Mouse (Mus musculus) MEL (cell line): Measurements from ENCODE around the gene Ccl3. TPM values are rescaled to one million over a fixed set of nuclear protein-coding genes. Genes with fewer than 3 reads are reported as not detected.

Experiments used
- DNase-seq: peaks from one replicate; pipeline ENCODE4 v3.0.0; 2011; ENCODE audit warnings: low read depth, low spot score
- H3K27ac ChIP-seq: 2 replicates; pipeline ENCODE4 v1.5.1; 2012; ENCODE audit warnings: low read depth, mild to moderate bottlenecking, control low read depth, low read length, moderate library complexity; ENCODE audit not compliant: control insufficient read depth
- H3K27me3 ChIP-seq, 2 experiments: fragments of 150-350 bp in 1 of 2; sonication (generic) in 1 of 2; 2 replicates each; pipeline ENCODE4 v1.6.1; 2012; ENCODE audit warnings: low read length in 2 of 2, mild to moderate bottlenecking in 2 of 2, improper control_type of control experiment in 1 of 2, moderate library complexity in 1 of 2; ENCODE audit not compliant: insufficient read depth in 2 of 2, control insufficient read depth in 1 of 2
- H3K36me3 ChIP-seq, 2 experiments: 2 replicates each; pipeline ENCODE4 v1.6.1; 2012 to 2014; ENCODE audit warnings: low read length in 2 of 2, improper control_type of control experiment in 1 of 2, inconsistent platforms in 1 of 2, mild to moderate bottlenecking in 1 of 2; ENCODE audit not compliant: insufficient read depth in 2 of 2, control insufficient read depth in 1 of 2
- H3K4me1 ChIP-seq, 2 experiments: fragments of 150-350 bp in 1 of 2; sonication (generic) in 1 of 2; 2 replicates each; pipeline ENCODE4 v1.6.1; 2012; ENCODE audit warnings: low read length in 2 of 2, improper control_type of control experiment in 1 of 2, mild to moderate bottlenecking in 1 of 2; ENCODE audit not compliant: insufficient read depth in 2 of 2, control insufficient read depth in 1 of 2
- H3K4me3 ChIP-seq, 2 experiments: fragments of 150-350 bp in 1 of 2; sonication (generic) in 1 of 2; 2 replicates each; pipeline ENCODE4 v1.5.1; 2012; ENCODE audit warnings: low read depth in 2 of 2, low read length in 2 of 2, mild to moderate bottlenecking in 2 of 2, moderate library complexity in 2 of 2, control low read depth in 1 of 2, improper control_type of control experiment in 1 of 2; ENCODE audit not compliant: control insufficient read depth in 1 of 2, insufficient read depth in 1 of 2
- H3K79me2 ChIP-seq: 2 replicates; pipeline ENCODE4 v1.6.1; 2012; ENCODE audit warnings: mild to moderate bottlenecking, low read length, moderate library complexity; ENCODE audit not compliant: control insufficient read depth, poor library complexity, insufficient read depth
- H3K9ac ChIP-seq: 2 replicates; pipeline ENCODE4 v1.6.1; 2012; ENCODE audit warnings: low read depth, mild to moderate bottlenecking, control low read depth, low read length, moderate library complexity; ENCODE audit not compliant: control insufficient read depth, poor library complexity, severe bottlenecking
- H3K9me3 ChIP-seq: fragments of 150-350 bp; sonication (generic); replicated peaks from 2 replicates; pipeline ENCODE4 v1.6.1; 2012; ENCODE audit warnings: mild to moderate bottlenecking, low read length, improper control_type of control experiment, moderate library complexity; ENCODE audit not compliant: insufficient read depth
- CHD2 ChIP-seq: IDR thresholded peaks from 2 replicates; pipeline ENCODE4 v1.6.1; 2011; ENCODE audit warnings: low read length, improper control_type of control experiment
- CTCF ChIP-seq, 3 experiments: IDR thresholded peaks in 2 of 3; conservative IDR thresholded peaks in 1 of 3; 2 replicates each; pipeline ENCODE4 v1.5.1; 2011 to 2012; ENCODE audit warnings: low read length in 3 of 3, low read depth in 2 of 3, mild to moderate bottlenecking in 2 of 3, improper control_type of control experiment in 1 of 3, inconsistent platforms in 1 of 3, mixed read lengths in 1 of 3, moderate library complexity in 1 of 3; ENCODE audit not compliant: control insufficient read depth in 1 of 3, insufficient read depth in 1 of 3, poor library complexity in 1 of 3, severe bottlenecking in 1 of 3
- EP300 ChIP-seq, 2 experiments: IDR thresholded peaks; 2 replicates each; pipeline ENCODE4 v1.6.1; 2011; ENCODE audit warnings: improper control_type of control experiment in 2 of 2, low read length in 2 of 2, low read depth in 1 of 2, mild to moderate bottlenecking in 1 of 2
- GABPA ChIP-seq: IDR thresholded peaks from 2 replicates; pipeline ENCODE4 v1.6.1; 2012; ENCODE audit warnings: low read depth, mild to moderate bottlenecking, inconsistent platforms, low read length, improper control_type of control experiment, moderate library complexity
- GATA1 ChIP-seq: IDR thresholded peaks from 2 replicates; pipeline ENCODE4 v1.6.1; 2011; ENCODE audit warnings: low read depth, low read length, improper control_type of control experiment
- HCFC1 ChIP-seq: IDR thresholded peaks from 2 replicates; pipeline ENCODE4 v1.6.1; 2012; ENCODE audit warnings: low read depth, mild to moderate bottlenecking, inconsistent platforms, low read length, improper control_type of control experiment, moderate library complexity
- JUND ChIP-seq: IDR thresholded peaks from 2 replicates; pipeline ENCODE4 v1.6.1; 2011; ENCODE audit warnings: low read depth, mild to moderate bottlenecking, improper control_type of control experiment, low read length
- MAX ChIP-seq: IDR thresholded peaks from 2 replicates; pipeline ENCODE4 v1.6.1; 2011; ENCODE audit warnings: low read length, improper control_type of control experiment
- MEF2A ChIP-seq: IDR thresholded peaks from 2 replicates; pipeline ENCODE4 v1.6.1; 2014; ENCODE audit warnings: low read depth, mild to moderate bottlenecking, inconsistent platforms, low read length, improper control_type of control experiment; ENCODE audit not compliant: poor library complexity, insufficient replicate concordance, severe bottlenecking; ENCODE audit errors: extremely low read depth
- MXI1 ChIP-seq: IDR thresholded peaks from 2 replicates; pipeline ENCODE4 v1.6.1; 2011; ENCODE audit warnings: mild to moderate bottlenecking, low read depth, low read length, improper control_type of control experiment
- MYC ChIP-seq: IDR thresholded peaks from 2 replicates; pipeline ENCODE4 v1.6.1; 2011; ENCODE audit warnings: low read depth, mild to moderate bottlenecking, low read length, improper control_type of control experiment, moderate library complexity
- NELFE ChIP-seq: IDR thresholded peaks from 2 replicates; pipeline ENCODE4 v1.6.1; 2011; ENCODE audit warnings: low read depth, low read length, improper control_type of control experiment
- NRF1 ChIP-seq: IDR thresholded peaks from 2 replicates; pipeline ENCODE4 v1.6.1; 2014; ENCODE audit warnings: low read depth, mild to moderate bottlenecking, inconsistent platforms, low read length, improper control_type of control experiment, moderate library complexity; ENCODE audit not compliant: poor library complexity, insufficient read depth, severe bottlenecking
- POLR2A ChIP-seq, 2 experiments: IDR thresholded peaks; 2 replicates each; pipeline ENCODE4 v1.6.1; 2011 to 2012; ENCODE audit warnings: low read length in 2 of 2, mild to moderate bottlenecking in 2 of 2, control low read depth in 1 of 2, improper control_type of control experiment in 1 of 2, low read depth in 1 of 2, moderate library complexity in 1 of 2; ENCODE audit not compliant: control insufficient read depth in 1 of 2, insufficient read depth in 1 of 2, poor library complexity in 1 of 2
- POLR2AphosphoS2 ChIP-seq: IDR thresholded peaks from 2 replicates; pipeline ENCODE4 v1.6.1; 2011; ENCODE audit warnings: low read length, improper control_type of control experiment
- POLR2AphosphoS5 ChIP-seq: IDR thresholded peaks from 2 replicates; pipeline ENCODE4 v1.6.1; 2012; ENCODE audit warnings: low read depth, borderline replicate concordance, mild to moderate bottlenecking, inconsistent platforms, low read length, moderate library complexity, mixed read lengths
- RAD21 ChIP-seq: IDR thresholded peaks from 2 replicates; pipeline ENCODE4 v1.6.1; 2011; ENCODE audit warnings: mild to moderate bottlenecking, low read depth, low read length, improper control_type of control experiment
- SIN3A ChIP-seq: IDR thresholded peaks from 2 replicates; pipeline ENCODE4 v1.6.1; 2012; ENCODE audit warnings: low read length, improper control_type of control experiment, inconsistent platforms
- SMC3 ChIP-seq: IDR thresholded peaks from 2 replicates; pipeline ENCODE4 v1.6.1; 2011; ENCODE audit warnings: low read depth, low read length, improper control_type of control experiment
- TAL1 ChIP-seq: IDR thresholded peaks from 2 replicates; pipeline ENCODE4 v1.6.1; 2012; ENCODE audit warnings: mild to moderate bottlenecking, inconsistent platforms, low read length, moderate library complexity, mixed read lengths
- USF1 ChIP-seq: IDR thresholded peaks from 2 replicates; pipeline ENCODE4 v1.6.1; 2014; ENCODE audit warnings: low read depth, mild to moderate bottlenecking, inconsistent platforms, low read length, improper control_type of control experiment, moderate library complexity
- USF2 ChIP-seq, 2 experiments: IDR thresholded peaks; 2 replicates each; pipeline ENCODE4 v1.6.1; 2011 to 2012; ENCODE audit warnings: improper control_type of control experiment in 2 of 2, low read length in 2 of 2, borderline replicate concordance in 1 of 2, inconsistent platforms in 1 of 2, low read depth in 1 of 2, mild to moderate bottlenecking in 1 of 2; ENCODE audit not compliant: insufficient read depth in 1 of 2
- ZKSCAN1 ChIP-seq: IDR thresholded peaks from 2 replicates; pipeline ENCODE4 v1.6.1; 2012; ENCODE audit warnings: low read depth, mild to moderate bottlenecking, inconsistent platforms, low read length, improper control_type of control experiment, moderate library complexity
- ZNF384 ChIP-seq: IDR thresholded peaks from 2 replicates; pipeline ENCODE4 v1.6.1; 2012; ENCODE audit warnings: low read depth, mild to moderate bottlenecking, inconsistent platforms, low read length, improper control_type of control experiment
- polyA plus RNA-seq, 2 experiments: library from polyadenylated mRNA; stranded (reverse) in 1 of 2; unstranded in 1 of 2; fragments of >175 nt in 1 of 2; fragments of >200 nt in 1 of 2; gene quantifications; 2 replicates each; pipeline versions ENCODE4 v1.2.1 to v1.2.4; 2012; ENCODE audit warnings: low replicate concordance in 2 of 2, low read depth in 1 of 2; ENCODE audit not compliant: insufficient read length in 2 of 2, insufficient read depth in 1 of 2, missing spikeins in 1 of 2
- total RNA-seq: library from RNA; depleted of rRNA; stranded (reverse); fragments of 300-350 nt; gene quantifications from 2 replicates; pipeline ENCODE4 v1.2.3, GENCODE M21; 2012

Ccl3 gene
- total and polyA plus RNA-seq, 3 experiments, result not detected

DNA sequence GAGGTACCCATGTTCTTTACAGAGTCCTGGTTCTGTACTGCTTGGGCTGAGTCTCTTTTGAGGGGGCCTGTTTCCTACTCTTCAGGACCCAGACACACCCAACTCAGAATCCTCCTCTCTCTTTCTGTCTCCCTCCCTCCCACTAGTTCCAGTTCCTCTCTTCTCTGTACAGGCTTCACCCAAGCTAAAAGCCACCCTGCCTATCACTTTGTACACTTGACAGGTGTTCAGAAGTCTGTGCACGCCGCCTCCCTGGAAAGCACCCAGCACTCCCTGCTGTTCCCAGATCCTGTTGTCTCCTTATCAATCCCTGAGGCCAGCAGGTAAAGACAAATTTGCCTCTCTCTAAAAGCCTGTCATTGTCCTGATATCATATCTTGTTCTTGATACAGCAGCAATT lies 38.3 kb downstream of the Ccl3 start:
- no peaks in the 10 kb centered on the region for H3K79me2 ChIP-seq
- peaks cover 8 to 18% of the 10 kb centered on the region in 2 experiments for H3K27me3 ChIP-seq
- no peak for TF ChIP-seq GABPA
- no peak for TF ChIP-seq MAX
- TF ChIP-seq SMC3, result no peak
- TF ChIP-seq SIN3A, result no peak
- TF ChIP-seq MYC, result no peak
- no peak for TF ChIP-seq CHD2
- no peak for TF ChIP-seq POLR2AphosphoS2
- no peak for TF ChIP-seq GATA1
- no peaks in the 10 kb centered on the region for H3K4me1 ChIP-seq
- H3K9me3 ChIP-seq, result no peaks in the 10 kb centered on the region
- no peak overlapping the region for H3K27ac ChIP-seq
- DNase-seq, result no peak
- H3K4me3 ChIP-seq, result no peak overlapping the region
- no peaks in the 10 kb centered on the region for H3K36me3 ChIP-seq
- no peak overlapping the region for H3K9ac ChIP-seq

DNA sequence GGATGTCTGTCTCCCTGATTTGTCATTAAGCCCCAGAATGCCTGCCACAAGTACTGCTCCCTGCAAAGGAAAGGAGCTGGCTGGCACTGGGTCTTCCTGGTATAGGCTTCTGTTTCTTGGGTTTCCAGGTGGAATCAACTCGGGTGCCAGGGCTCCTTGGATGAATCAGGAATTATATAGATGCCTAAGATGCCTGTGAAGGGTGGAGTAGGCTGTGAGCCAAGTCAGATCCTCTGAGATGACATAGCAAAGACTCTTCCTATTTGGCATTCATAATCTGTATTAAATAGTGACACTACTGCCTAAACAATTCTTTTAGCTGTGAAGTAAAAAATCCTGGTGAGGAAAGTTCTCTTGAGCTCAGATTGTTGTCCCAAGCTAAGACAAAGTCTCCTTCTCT lies 42.8 kb downstream of the Ccl3 start:
- TF ChIP-seq JUND (no peak), SMC3 (no peak), MXI1 (no peak), CTCF (IDR thresholded peaks at IDR 0.05 in 2 of 3, conservative IDR thresholded peaks at IDR 0.05 in 1 of 3; ENCODE audit: control insufficient read depth in 1 of 3, insufficient read depth in 1 of 3, low read depth in 2 of 3, low read length in 3 of 3, poor library complexity in 1 of 3, severe bottlenecking in 1 of 3) (no peak), USF2 (IDR thresholded peaks at IDR 0.05; ENCODE audit: borderline replicate concordance in 1 of 2, insufficient read depth in 1 of 2, low read depth in 1 of 2, low read length in 2 of 2) (no peak), POLR2AphosphoS5 (no peak), MAX (no peak), TAL1 (no peak), POLR2AphosphoS2 (no peak), NELFE (no peak), MYC (no peak), NRF1 (no peak), SIN3A (no peak)
- Histone ChIP-seq H3K9ac (no peak overlapping the region), H3K4me3 (no peak overlapping the region), H3K36me3 (no peaks in the 10 kb centered on the region), H3K79me2 (no peaks in the 10 kb centered on the region), H3K27me3 (peaks cover 8 to 31% of the 10 kb centered on the region in 2 experiments), H3K9me3 (no peaks in the 10 kb centered on the region), H3K4me1 (no peaks in the 10 kb centered on the region), H3K27ac (no peak overlapping the region)
- DNase-seq, result no peak

DNA sequence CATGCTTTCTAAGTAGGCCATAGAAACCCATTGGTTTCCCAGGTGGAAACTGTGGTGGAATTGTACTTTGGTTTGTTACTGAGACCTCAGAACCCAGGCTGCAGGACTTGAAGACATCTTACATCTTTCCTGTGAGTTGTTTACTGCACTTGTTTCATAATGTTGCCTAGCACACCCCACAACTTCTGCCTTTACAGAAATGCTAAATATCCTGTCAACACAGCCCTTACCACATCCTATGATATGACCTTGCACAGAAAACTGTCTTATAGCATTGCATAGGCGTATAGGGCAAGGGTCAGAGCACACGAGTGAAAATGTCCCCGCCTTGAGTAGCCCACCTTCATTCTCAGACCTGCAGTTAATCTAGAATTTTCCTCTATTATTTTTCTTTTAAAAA lies 43.6 kb downstream of the Ccl3 start:
- Histone ChIP-seq H3K9ac (no peak overlapping the region), H3K27ac (no peak overlapping the region), H3K4me3 (no peak overlapping the region), H3K9me3 (no peaks in the 10 kb centered on the region), H3K4me1 (no peaks in the 10 kb centered on the region), H3K27me3 (peaks cover 11 to 33% of the 10 kb centered on the region in 2 experiments)
- TF ChIP-seq HCFC1 (no peak), USF1 (no peak), POLR2A (IDR thresholded peaks at IDR 0.05; ENCODE audit: control insufficient read depth in 1 of 2, insufficient read depth in 1 of 2, low read depth in 1 of 2, low read length in 2 of 2, poor library complexity in 1 of 2) (no peak), MYC (no peak), NRF1 (no peak), ZKSCAN1 (no peak), RAD21 (no peak), MEF2A (no peak), GABPA (no peak), ZNF384 (no peak), EP300 (IDR thresholded peaks at IDR 0.05; ENCODE audit: low read depth in 1 of 2, low read length in 2 of 2) (no peak)
- TF ChIP-seq, all 39 proteins: peak for 0
- Histone ChIP-seq H3K79me2 (no peaks in the 10 kb centered on the region), H3K36me3 (no peaks in the 10 kb centered on the region)
- no peak for DNase-seq
